Mouse (Mus musculus) hindbrain, embryonic 11.5 days (tissue): Measurements from ENCODE around the gene Tmprss11f. TPM values are rescaled to one million over a fixed set of nuclear protein-coding genes. Genes with fewer than 3 reads are reported as not detected.
"Not testable (repeated sequence)": the region's sequence is repeated elsewhere in the genome, so short reads cannot be mapped to it uniquely, and the experiment has no call there.

Experiments
- ATAC-seq: fragments of 200-750 bp; cut with Nextera tagmentation; 2 replicates; pipeline ENCODE4 v1.8.0; 2017; ENCODE audit warnings: mild to moderate bottlenecking, moderate TSS enrichment, moderate library complexity; ENCODE audit not compliant: low FRiP score
- DNase-seq: peaks from one replicate; pipeline ENCODE4 v3.0.0-alpha.2; 2015; ENCODE audit warnings: low spot score
- H3K27ac ChIP-seq: fragments of 300-500 bp; sonication (generic); 2 replicates; pipeline ENCODE4 v1.5.1; 2014; ENCODE audit warnings: mild to moderate bottlenecking, low read depth, low read length
- H3K27me3 ChIP-seq: fragments of 300-500 bp; sonication (generic); 2 replicates; pipeline ENCODE4 v1.6.1; 2014; ENCODE audit warnings: mild to moderate bottlenecking, low read length, moderate library complexity, mixed read lengths; ENCODE audit not compliant: control insufficient read depth, insufficient read depth
- H3K36me3 ChIP-seq: fragments of 300-500 bp; sonication (generic); 2 replicates; pipeline ENCODE4 v1.6.1; 2014; ENCODE audit warnings: mild to moderate bottlenecking, low read length, moderate library complexity, mixed read lengths; ENCODE audit not compliant: control insufficient read depth, insufficient read depth
- H3K4me1 ChIP-seq: fragments of 300-500 bp; sonication (generic); replicated peaks from 2 replicates; pipeline ENCODE4 v1.6.1; 2014; ENCODE audit warnings: low read length, mixed read lengths; ENCODE audit not compliant: control insufficient read depth, insufficient read depth
- H3K4me2 ChIP-seq: fragments of 300-500 bp; sonication (generic); replicated peaks from 2 replicates; pipeline ENCODE4 v1.6.1; 2014; ENCODE audit warnings: mild to moderate bottlenecking, low read depth, low read length
- H3K4me3 ChIP-seq: fragments of 300-500 bp; sonication (generic); 2 replicates; pipeline ENCODE4 v1.5.1; 2014; ENCODE audit warnings: low read depth, low read length
- H3K9ac ChIP-seq: fragments of 300-500 bp; sonication (generic); 2 replicates; pipeline ENCODE4 v1.6.1; 2014; ENCODE audit warnings: low read depth, low read length
- H3K9me3 ChIP-seq: fragments of 300-500 bp; sonication (generic); 2 replicates; pipeline ENCODE4 v1.6.1; 2016; ENCODE audit warnings: low read length; ENCODE audit not compliant: control insufficient read depth
- WGBS: fragments of 180-500 bp; shearing (Covaris S2); extraction: QIAGEN DNeasy Blood & Tissue Kit; methylation state at CpG from one replicate; pipeline ENCODE4 v1.1.7; 2014; 5-methylcytosine and 5-hydroxymethylcytosine counted together
- polyA plus RNA-seq: library from polyadenylated mRNA; unstranded; fragments of >200 nt; fragmentation: Nextera tagmentation; extraction: Ambion mirVana; gene quantifications from 2 replicates; pipeline ENCODE4 v1.2.1, GENCODE M21; 2014

Gene Tmprss11f
- polyA plus RNA-seq, 1 experiment from 2014 or later: not detected

GRCm38 (mm10) chr5:86578761-86579160 lies 53.5 kb downstream of the Tmprss11f start:
- H3K27ac ChIP-seq, H3K4me3 ChIP-seq, H3K9ac ChIP-seq, ATAC-seq, H3K36me3 ChIP-seq, H3K4me1 ChIP-seq, H3K4me2 ChIP-seq, DNase-seq, H3K27me3 ChIP-seq, H3K9me3 ChIP-seq: not testable (repeated sequence)
- 85% methylated on average over 8 of the region's 8 CpGs for WGBS

DNA sequence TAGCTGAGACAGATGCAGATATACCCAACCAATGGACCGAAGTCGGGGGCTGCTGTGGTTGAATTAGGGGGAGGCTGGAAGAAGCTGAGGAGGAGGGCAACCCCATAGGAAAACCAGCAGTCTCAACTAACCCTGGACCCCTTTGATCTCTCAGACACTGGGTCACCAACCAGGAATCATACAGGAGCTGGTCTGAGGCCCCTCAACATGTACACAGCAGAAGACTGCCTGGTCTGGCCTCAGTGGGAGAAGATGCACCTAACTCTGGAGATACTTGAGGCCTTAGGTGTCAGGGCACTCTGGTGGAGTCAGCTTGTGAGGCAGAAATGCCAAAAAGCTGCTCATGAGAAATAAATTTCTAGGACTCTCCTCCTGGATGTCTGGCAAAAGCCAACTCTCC lies 85.5 kb downstream of the Tmprss11f start:
- Histone ChIP-seq H3K9ac (no peak overlapping the region), H3K4me1 (no peaks in the 10 kb centered on the region), H3K36me3 (no peaks in the 10 kb centered on the region), H3K9me3 (no peaks in the 10 kb centered on the region), H3K4me2 (no peak overlapping the region), H3K27me3 (no peaks in the 10 kb centered on the region), H3K4me3 (no peak overlapping the region), H3K27ac (no peak overlapping the region)
- WGBS: 91% methylated on average over 2 of the region's 2 CpGs
- DNase-seq (no peak), ATAC-seq (no peak)

DNA sequence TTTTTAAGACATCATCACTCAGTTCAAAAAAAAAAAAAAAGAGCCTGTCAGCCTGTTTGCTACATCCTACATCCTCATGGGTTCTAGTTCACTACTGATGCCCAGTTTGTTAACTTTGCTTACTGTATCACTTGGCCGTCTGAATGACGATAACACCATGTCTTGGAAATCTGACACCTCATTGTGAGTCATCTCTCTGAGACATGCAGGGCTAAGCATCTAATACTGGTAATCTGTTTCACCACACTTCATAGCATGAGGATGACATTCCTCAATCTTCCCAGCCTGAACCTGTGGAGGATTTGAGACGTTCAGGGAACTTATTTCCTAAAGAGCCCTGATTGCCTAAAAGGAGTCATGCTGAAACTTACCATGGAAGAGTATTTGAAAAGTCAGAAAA lies 91.6 kb downstream of the Tmprss11f start:
- Histone ChIP-seq H3K27me3 (no peaks in the 10 kb centered on the region), H3K27ac (no peak overlapping the region), H3K4me2 (no peak overlapping the region), H3K4me1 (no peaks in the 10 kb centered on the region), H3K9me3 (no peaks in the 10 kb centered on the region), H3K9ac (no peak overlapping the region), H3K4me3 (no peak overlapping the region), H3K36me3 (no peaks in the 10 kb centered on the region)
- no peak for DNase-seq
- no peak for ATAC-seq
- 81% methylated on average over 3 of the region's 3 CpGs for WGBS

DNA sequence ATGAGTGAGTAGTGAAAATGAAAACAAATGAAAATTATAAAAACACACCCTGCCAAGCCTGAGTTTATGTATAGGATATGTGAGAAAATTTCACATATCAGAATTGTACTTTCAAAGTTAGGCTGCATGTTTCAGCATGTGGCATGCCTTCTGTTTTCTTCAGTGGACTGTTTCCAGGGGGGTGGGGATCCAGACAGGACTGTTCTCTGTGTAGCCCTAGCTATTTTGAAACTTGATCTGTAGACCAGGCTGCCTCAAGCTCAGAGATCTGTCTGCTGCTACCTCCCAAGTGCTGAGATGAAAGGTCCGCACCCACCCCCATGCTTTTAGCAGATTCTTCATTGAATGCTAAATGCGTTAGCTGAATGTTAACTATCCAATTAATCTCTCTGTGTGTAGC lies 103.5 kb downstream of the Tmprss11f start:
- Histone ChIP-seq H3K27ac (no peak overlapping the region), H3K4me2 (no peak overlapping the region), H3K36me3 (no peaks in the 10 kb centered on the region), H3K27me3 (no peaks in the 10 kb centered on the region), H3K4me1 (no peaks in the 10 kb centered on the region), H3K4me3 (no peak overlapping the region), H3K9me3 (no peaks in the 10 kb centered on the region), H3K9ac (no peak overlapping the region)
- 72% methylated on average over 2 of the region's 2 CpGs for WGBS
- ATAC-seq (no peak), DNase-seq (no peak)

DNA sequence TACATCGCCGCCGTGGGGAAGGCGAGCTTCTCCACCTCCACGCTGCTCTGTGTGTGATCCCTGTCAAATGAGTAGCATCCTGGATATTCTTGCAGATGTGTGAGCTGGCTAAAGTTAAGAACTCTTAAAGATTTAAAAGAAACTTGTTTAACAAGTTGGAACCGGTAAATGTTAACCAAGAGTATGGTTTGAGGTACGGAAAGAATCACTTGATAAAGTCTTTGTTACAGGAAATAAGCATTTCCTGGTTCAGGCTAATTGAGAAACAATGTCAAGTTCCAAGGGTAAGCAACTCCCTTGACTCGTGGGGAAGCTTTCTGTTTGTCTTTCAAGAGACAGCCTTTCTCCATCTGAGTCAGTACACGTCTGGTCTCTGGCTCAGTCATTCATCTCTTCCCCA lies 113.7 kb downstream of the Tmprss11f start, which contains the start of gene Tmprss11g:
Tmprss11g (minus strand) TSS at position 101 of the 400 bp plus-strand sequence.
- Histone ChIP-seq H3K9me3 (no peaks in the 10 kb centered on the region), H3K36me3 (no peaks in the 10 kb centered on the region), H3K4me1 (no peaks in the 10 kb centered on the region), H3K27me3 (no peaks in the 10 kb centered on the region), H3K4me2 (no peak within 1 kb of the TSS), H3K27ac (no peak within 1 kb of the TSS), H3K9ac (no peak within 1 kb of the TSS), H3K4me3 (no peak within 1 kb of the TSS)
- DNase-seq (no peak), ATAC-seq (no peak)
- WGBS: 81% methylated on average over 9 of the region's 9 CpGs

DNA sequence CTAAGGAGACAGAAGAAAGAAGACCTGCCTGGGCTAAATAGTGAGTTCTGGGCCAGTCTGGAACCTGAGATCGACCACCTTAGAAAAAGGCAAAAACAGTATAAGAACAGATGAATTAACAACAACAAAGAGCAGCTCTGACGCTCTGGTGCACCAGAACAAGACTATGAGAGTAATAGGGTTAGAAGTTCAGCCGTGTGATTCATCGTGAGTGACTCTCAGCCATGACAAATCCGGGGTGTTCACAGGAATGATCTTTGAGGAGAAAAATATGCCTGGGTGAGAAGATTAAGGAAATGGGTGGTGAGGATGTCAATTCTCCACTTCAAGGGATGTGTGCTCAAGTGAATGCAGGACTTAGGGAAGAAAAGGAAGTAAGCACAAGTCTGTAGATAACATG lies 120.7 kb downstream of the Tmprss11f start:
- no peaks in the 10 kb centered on the region for H3K27me3 ChIP-seq
- H3K27ac ChIP-seq: no peak overlapping the region
- 50% methylated on average over 5 of the region's 5 CpGs for WGBS
- no peaks in the 10 kb centered on the region for H3K9me3 ChIP-seq
- no peak overlapping the region for H3K4me2 ChIP-seq
- no peak overlapping the region for H3K4me3 ChIP-seq
- H3K4me1 ChIP-seq: no peaks in the 10 kb centered on the region
- no peaks in the 10 kb centered on the region for H3K36me3 ChIP-seq
- DNase-seq (no peak), ATAC-seq (no peak)
- no peak overlapping the region for H3K9ac ChIP-seq

GRCm38 (mm10) chr5:86493453-86493852 lies 138.8 kb downstream of the Tmprss11f start:
- H3K4me3 ChIP-seq: no peak overlapping the region
- no peak overlapping the region for H3K4me2 ChIP-seq
- no peaks in the 10 kb centered on the region for H3K36me3 ChIP-seq
- no peaks in the 10 kb centered on the region for H3K9me3 ChIP-seq
- no peak for DNase-seq
- no peak overlapping the region for H3K27ac ChIP-seq
- no peaks in the 10 kb centered on the region for H3K4me1 ChIP-seq
- WGBS: 83% methylated on average over 1 of the region's 1 CpGs
- no peak for ATAC-seq
- H3K27me3 ChIP-seq: no peaks in the 10 kb centered on the region
- no peak overlapping the region for H3K9ac ChIP-seq

DNA sequence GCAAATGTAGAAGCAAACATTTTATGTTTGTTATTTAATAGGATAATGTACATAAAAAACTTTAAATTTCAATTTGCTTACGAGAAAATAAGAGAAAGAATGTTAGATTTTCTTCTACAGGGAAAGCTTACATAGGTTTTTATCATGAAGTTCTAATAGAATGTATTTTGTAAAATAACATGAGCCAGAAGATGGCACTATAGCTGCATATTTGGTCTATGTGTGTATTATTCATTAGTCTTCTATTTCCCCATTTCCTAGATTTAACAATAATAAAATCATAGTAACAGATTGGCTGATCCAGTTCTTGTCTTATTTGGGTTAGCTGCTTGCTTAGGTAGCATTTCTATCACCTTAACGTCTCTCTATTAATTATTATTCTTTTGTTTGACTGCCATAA lies 149.7 kb downstream of the Tmprss11f start:
- no peak for DNase-seq
- Histone ChIP-seq H3K4me2 (no peak overlapping the region), H3K36me3 (no peaks in the 10 kb centered on the region), H3K9me3 (no peaks in the 10 kb centered on the region), H3K27me3 (no peaks in the 10 kb centered on the region), H3K27ac (no peak overlapping the region), H3K4me3 (no peak overlapping the region), H3K9ac (no peak overlapping the region), H3K4me1 (no peaks in the 10 kb centered on the region)
- no peak for ATAC-seq
- 82% methylated on average over 2 of the region's 2 CpGs for WGBS

GRCm38 (mm10) chr5:86482031-86482430 lies 150.2 kb downstream of the Tmprss11f start:
- Histone ChIP-seq H3K4me3 (no peak overlapping the region), H3K4me2 (no peak overlapping the region), H3K27ac (no peak overlapping the region), H3K27me3 (no peaks in the 10 kb centered on the region), H3K4me1 (no peaks in the 10 kb centered on the region), H3K36me3 (no peaks in the 10 kb centered on the region), H3K9me3 (no peaks in the 10 kb centered on the region), H3K9ac (no peak overlapping the region)
- no peak for DNase-seq
- ATAC-seq: no peak
- WGBS: 89% methylated on average over 1 of the region's 1 CpGs
